Mouse (Mus musculus): ENCODE data around the gene Slc12a1.
A peak's percentile ranks its signal among the peaks of the same experiment; 100 is the strongest.

The Slc12a1 gene

GRCm38 (mm10) chr2:125208894-125209596 lies 56.7 kb downstream of the Slc12a1 start:
- no peak for DNase-seq (ENCODE audit: low read depth, low spot score)

GRCm38 (mm10) chr2:125211831-125212510 lies 59.7 kb downstream of the Slc12a1 start:
- DNase-seq (ENCODE audit: low read depth, low spot score) = no peak

GRCm38 (mm10) chr2:125214592-125214991 lies 62.3 kb downstream of the Slc12a1 start:
- peak; percentile 38 for DNase-seq (ENCODE audit: low read depth, low spot score)

GRCm38 (mm10) chr2:125217286-125217685 lies 65.0 kb downstream of the Slc12a1 start:
- no peak for DNase-seq (ENCODE audit: low read depth, low spot score)

GRCm38 (mm10) chr2:125218566-125218965 lies 66.3 kb downstream of the Slc12a1 start:
- no peak for DNase-seq (ENCODE audit: low read depth, low spot score)

GRCm38 (mm10) chr2:125219268-125219667 lies 67.0 kb downstream of the Slc12a1 start:
- DNase-seq (ENCODE audit: low read depth, low spot score) = no peak

- DNase-seq (ENCODE audit: low read depth, low spot score) = no peak
Measured at GRCm38 (mm10) chr2:125221673-125222072, 69.4 kb downstream of the Slc12a1 start.

- DNase-seq (ENCODE audit: low read depth, low spot score) = no peak
Measured at GRCm38 (mm10) chr2:125228472-125229409, 76.4 kb downstream of the Slc12a1 start.

- no peak for DNase-seq (ENCODE audit: low read depth, low spot score)
Measured at GRCm38 (mm10) chr2:125232183-125232582, 79.9 kb downstream of the Slc12a1 start.

GRCm38 (mm10) chr2:125233537-125233936 lies 81.2 kb downstream of the Slc12a1 start:
- no peak for DNase-seq (ENCODE audit: low read depth, low spot score)

- no peak for DNase-seq (ENCODE audit: low read depth, low spot score)
Measured at GRCm38 (mm10) chr2:125234049-125234448, 81.7 kb downstream of the Slc12a1 start.

- no peak for DNase-seq (ENCODE audit: low read depth, low spot score)
Measured at GRCm38 (mm10) chr2:125245545-125246285, 93.4 kb downstream of the Slc12a1 start.

- DNase-seq (ENCODE audit: low read depth, low spot score) = no peak
Measured at GRCm38 (mm10) chr2:125246669-125247068, 94.4 kb downstream of the Slc12a1 start.

- peak; percentile 95 for DNase-seq (ENCODE audit: low read depth, low spot score)
Measured at GRCm38 (mm10) chr2:125247108-125247961, 95.0 kb downstream of the Slc12a1 start, which contains the start of gene Dut. Dut (plus strand) TSS chr2:125247190.

GRCm38 (mm10) chr2:125247962-125248235 lies 95.6 kb downstream of the Slc12a1 start:
- DNase-seq (ENCODE audit: low read depth, low spot score) = no peak

GRCm38 (mm10) chr2:125248256-125248655 lies 96.0 kb downstream of the Slc12a1 start:
- DNase-seq (ENCODE audit: low read depth, low spot score) = no peak

GRCm38 (mm10) chr2:125249339-125249738 lies 97.0 kb downstream of the Slc12a1 start:
- DNase-seq (ENCODE audit: low read depth, low spot score) = no peak

- no peak for DNase-seq (ENCODE audit: low read depth, low spot score)
Measured at GRCm38 (mm10) chr2:125249874-125250273, 97.6 kb downstream of the Slc12a1 start.

GRCm38 (mm10) chr2:125251781-125252180 lies 99.5 kb downstream of the Slc12a1 start:
- no peak for DNase-seq (ENCODE audit: low read depth, low spot score)

- no peak for DNase-seq (ENCODE audit: low read depth, low spot score)
Measured at GRCm38 (mm10) chr2:125252275-125252674, 100.0 kb downstream of the Slc12a1 start.

- no peak for DNase-seq (ENCODE audit: low read depth, low spot score)
Measured at GRCm38 (mm10) chr2:125253699-125254098, 101.4 kb downstream of the Slc12a1 start.

Data from retina, adult 2 months (tissue).